Mouse (Mus musculus) midbrain, postnatal 0 days (tissue): ENCODE data around the gene A230050P20Rik. TPM values are rescaled to one million over a fixed set of nuclear protein-coding genes. Genes with fewer than 3 reads are reported as not detected.
A peak's percentile ranks its signal among the peaks of the same experiment; 100 is the strongest.

ENCODE experiments used
- ATAC-seq: fragments of 200-750 bp; cut with Nextera tagmentation; 2 replicates; pipeline ENCODE4 v1.8.0; 2017; ENCODE audit warnings: moderate number of reproducible peaks, mild to moderate bottlenecking, moderate TSS enrichment, moderate library complexity; ENCODE audit not compliant: low FRiP score
- DNase-seq: peaks from one replicate; pipeline ENCODE4 v3.0.0-alpha.2; 2015; ENCODE audit warnings: low spot score
- H3K27ac ChIP-seq: fragments of 300-500 bp; sonication (generic); 2 replicates; pipeline ENCODE4 v1.5.1; 2014; ENCODE audit warnings: low read depth, mild to moderate bottlenecking, low read length, mixed read lengths
- H3K27me3 ChIP-seq: fragments of 300-500 bp; sonication (generic); 2 replicates; pipeline ENCODE4 v1.6.1; 2014; ENCODE audit warnings: low read length, control low read depth, mixed read lengths; ENCODE audit not compliant: insufficient read depth
- H3K36me3 ChIP-seq: fragments of 300-500 bp; sonication (generic); 2 replicates; pipeline ENCODE4 v1.6.1; 2014; ENCODE audit warnings: low read length, control low read depth, mixed read lengths; ENCODE audit not compliant: insufficient read depth
- H3K4me1 ChIP-seq: fragments of 300-500 bp; sonication (generic); 2 replicates; pipeline ENCODE4 v1.6.1; 2014; ENCODE audit warnings: mild to moderate bottlenecking, control low read depth, antibody characterized with exemption, low read length, mixed read lengths; ENCODE audit not compliant: insufficient read depth
- H3K4me2 ChIP-seq: fragments of 300-500 bp; sonication (generic); 2 replicates; pipeline ENCODE4 v1.6.1; 2014; ENCODE audit warnings: low read depth, mild to moderate bottlenecking, low read length, mixed read lengths; ENCODE audit not compliant: poor library complexity, severe bottlenecking
- H3K4me3 ChIP-seq: fragments of 300-500 bp; sonication (generic); 2 replicates; pipeline ENCODE4 v1.5.1; 2014; ENCODE audit warnings: low read depth, mild to moderate bottlenecking, low read length, moderate library complexity
- H3K9ac ChIP-seq: fragments of 300-500 bp; sonication (generic); replicated peaks from 2 replicates; pipeline ENCODE4 v1.6.1; 2014; ENCODE audit warnings: mild to moderate bottlenecking, low read length, moderate library complexity, mixed read lengths; ENCODE audit not compliant: poor library complexity, severe bottlenecking
- H3K9me3 ChIP-seq: fragments of 300-500 bp; sonication (generic); 2 replicates; pipeline ENCODE4 v1.6.1; 2016; ENCODE audit warnings: low read length, control low read depth
- CTCF ChIP-seq: IDR thresholded peaks from 2 replicates; pipeline ENCODE4 v1.5.1; 2016; ENCODE audit warnings: antibody characterized with exemption, mild to moderate bottlenecking
- WGBS: fragments of 180-500 bp; shearing (Covaris S2); extraction: QIAGEN DNeasy Blood & Tissue Kit; methylation state at CpG from one replicate; pipeline ENCODE4 v1.1.7; 2014; 5-methylcytosine and 5-hydroxymethylcytosine counted together
- polyA plus RNA-seq: library from polyadenylated mRNA; unstranded; fragments of >200 nt; fragmentation: Nextera tagmentation; extraction: Ambion mirVana; gene quantifications from 2 replicates; pipeline ENCODE4 v1.2.1, GENCODE M21; 2015
- total RNA-seq: library from RNA; depleted of rRNA; stranded (reverse); fragments of >200 nt; gene quantifications from 2 replicates; pipeline ENCODE4 v1.2.3, GENCODE M21; 2014

A230050P20Rik gene
- total and polyA plus RNA-seq, 2 experiments from 2014 or later: 28.5 to 30.6 TPM

DNA sequence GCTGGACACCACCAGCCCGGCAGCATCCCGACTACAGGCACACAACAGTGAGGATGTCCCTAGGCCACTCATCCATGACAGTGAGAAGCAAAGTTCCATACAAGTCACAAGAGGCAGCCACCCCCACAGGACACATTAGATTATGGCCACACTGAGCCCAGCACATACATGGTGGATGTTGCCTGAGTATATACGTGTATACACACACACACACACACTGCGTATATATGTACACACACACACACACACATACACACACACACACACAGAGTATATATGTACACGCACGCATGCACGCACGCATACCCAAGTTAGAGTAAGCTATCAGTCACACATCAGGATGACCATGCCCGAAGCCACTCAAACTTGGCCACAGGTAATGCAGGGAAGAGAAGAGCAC, 26.9 kb downstream of the A230050P20Rik start:
- ATAC-seq (no peak), DNase-seq (no peak)
- no peak for TF ChIP-seq CTCF
- Histone ChIP-seq H3K27me3 (no peaks in the 10 kb centered on the region), H3K9ac (no peak overlapping the region), H3K4me3 (no peak overlapping the region), H3K36me3 (peaks cover 49% of the 10 kb centered on the region), H3K9me3 (no peaks in the 10 kb centered on the region), H3K4me2 (no peak overlapping the region), H3K27ac (no peak overlapping the region), H3K4me1 (peaks cover 4% of the 10 kb centered on the region)
- WGBS: 94% methylated on average over 9 of the region's 9 CpGs

DNA sequence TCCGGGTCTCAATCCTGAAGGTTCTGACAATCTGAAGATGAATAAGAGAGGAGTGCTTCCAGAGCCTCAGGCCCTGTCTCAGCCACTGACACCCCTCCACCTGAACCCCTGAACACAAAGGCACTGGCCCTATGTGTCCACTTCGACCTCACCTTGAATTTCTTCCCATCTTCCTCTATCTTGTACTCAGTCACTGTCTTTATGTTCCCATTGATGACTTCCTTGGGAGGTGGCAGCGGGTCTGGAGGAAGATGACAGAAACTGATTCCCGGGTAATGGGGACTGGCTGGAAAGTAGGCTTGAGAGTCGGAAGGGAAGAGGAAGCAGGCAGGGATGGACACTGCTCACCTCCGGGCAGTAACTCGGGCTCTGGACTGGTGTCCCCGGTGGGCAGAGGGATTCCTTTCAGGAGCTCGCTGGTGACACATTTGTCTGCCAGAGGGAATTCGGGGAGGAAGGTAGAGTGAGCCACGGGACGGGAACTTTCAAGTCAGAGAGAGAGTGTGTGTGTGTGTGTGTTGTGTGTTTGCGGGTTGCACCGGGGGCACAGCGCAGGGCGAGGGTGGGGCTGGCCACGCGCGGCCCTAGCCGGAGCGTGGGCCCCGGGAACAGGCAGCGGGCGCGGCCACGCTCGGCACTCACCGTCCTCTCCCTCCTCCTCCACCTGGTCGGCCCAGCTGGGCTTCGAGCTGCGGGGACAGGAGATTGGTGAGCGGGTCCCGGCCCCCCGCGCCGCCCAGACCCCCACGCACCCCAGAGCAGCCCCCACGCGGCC, 29.5 kb downstream of the A230050P20Rik start:
- 7% methylated on average over 23 of the region's 39 CpGs for WGBS
- DNase-seq: no peak
- Histone ChIP-seq H3K9ac (peak overlapping the region; percentile 91), H3K4me2 (peak overlapping the region; percentile 65), H3K4me3 (peak overlapping the region; percentile 93), H3K4me1 (peaks cover 4% of the 10 kb centered on the region), H3K9me3 (no peaks in the 10 kb centered on the region), H3K27ac (peak overlapping the region; percentile 34; the same call in 1 of the 2 replicates), H3K27me3 (no peaks in the 10 kb centered on the region), H3K36me3 (peaks cover 28% of the 10 kb centered on the region)
- ATAC-seq: peak; percentile 38
- TF ChIP-seq CTCF: no peak

DNA sequence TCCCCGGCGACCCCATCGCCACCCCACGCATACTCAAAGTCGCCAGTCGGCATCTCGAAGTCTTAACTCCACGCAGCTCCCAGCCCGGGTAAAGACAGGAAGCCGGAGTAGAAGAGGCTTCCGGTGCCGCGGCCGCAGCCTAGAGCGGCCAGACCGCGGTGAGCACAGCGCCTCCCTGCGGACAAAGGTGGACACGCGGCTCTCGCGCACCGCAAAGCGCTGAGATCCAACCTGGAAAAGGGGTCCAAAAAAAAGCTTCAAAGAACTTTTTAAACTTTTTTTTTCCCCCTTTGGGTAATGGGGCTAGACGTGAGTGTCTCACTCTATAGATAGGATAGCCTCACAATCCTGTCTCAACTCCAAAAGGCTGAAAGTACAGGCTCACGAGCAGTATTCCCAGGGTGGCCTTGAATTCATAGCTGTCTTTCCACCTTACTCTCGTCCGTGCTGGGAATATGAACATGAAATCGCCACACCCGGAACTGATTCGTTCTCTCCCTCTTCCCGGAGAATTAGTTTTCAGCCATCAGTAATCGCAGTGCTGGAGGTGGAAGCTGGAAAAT, 30.1 kb downstream of the A230050P20Rik start, which contains the start of gene Eif3g:
Gene Eif3g (minus strand): TSS at position 113 of the 563 bp plus-strand sequence.
- peak; percentile 96 for TF ChIP-seq CTCF
- 4% methylated on average over 34 of the region's 34 CpGs for WGBS
- H3K9me3 ChIP-seq: no peaks in the 10 kb centered on the region
- peak within 1 kb of the TSS; percentile 91 for H3K9ac ChIP-seq
- peak within 1 kb of the TSS; percentile 65 for H3K4me2 ChIP-seq
- no peaks in the 10 kb centered on the region for H3K27me3 ChIP-seq
- peak; percentile 89 for DNase-seq
- ATAC-seq: peak; percentile 82
- H3K4me1 ChIP-seq: peaks cover 4% of the 10 kb centered on the region
- peak within 1 kb of the TSS; percentile 93 for H3K4me3 ChIP-seq
- peaks cover 23% of the 10 kb centered on the region for H3K36me3 ChIP-seq
- peak within 1 kb of the TSS; percentile 34; the same call in 1 of the 2 replicates for H3K27ac ChIP-seq

- WGBS: 13% methylated on average over 13 of the region's 13 CpGs
Measured at GRCm38 (mm10) chr9:20901466-20902173, 33.2 kb downstream of the A230050P20Rik start.

DNA sequence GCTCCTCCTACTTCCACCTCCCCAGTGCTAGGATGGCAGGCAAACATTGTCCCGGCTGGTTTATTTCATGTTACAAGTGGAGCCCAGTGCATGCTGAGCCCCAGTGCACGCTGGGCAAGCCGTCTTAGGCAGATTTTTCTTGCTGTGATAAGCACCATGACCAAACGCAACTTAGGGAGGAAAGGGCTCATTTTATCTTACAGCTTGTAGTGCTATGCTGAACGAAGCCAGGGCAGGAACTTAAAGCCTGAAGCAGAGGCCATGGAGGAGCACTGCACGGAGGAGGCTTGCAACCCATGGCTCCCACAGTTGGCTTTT, 33.7 kb downstream of the A230050P20Rik start:
- Histone ChIP-seq H3K27ac (no peak overlapping the region), H3K4me3 (no peak overlapping the region), H3K4me1 (peaks cover 3% of the 10 kb centered on the region), H3K27me3 (no peaks in the 10 kb centered on the region), H3K9ac (0 out of 2 replicates have a peak overlapping the region, but pooled peaks have one; percentile 13), H3K9me3 (no peaks in the 10 kb centered on the region), H3K36me3 (peaks cover 21% of the 10 kb centered on the region), H3K4me2 (no peak overlapping the region)
- ATAC-seq: no peak
- 25% methylated on average over 6 of the region's 6 CpGs for WGBS
- no peak for TF ChIP-seq CTCF
- DNase-seq: no peak

More at GRCm38 (mm10) chr9:20901466-20902173, 33.2 kb downstream of the A230050P20Rik start:
- peaks cover 17% of the 10 kb centered on the region for H3K36me3 ChIP-seq
- no peaks in the 10 kb centered on the region for H3K27me3 ChIP-seq
- no peaks in the 10 kb centered on the region for H3K9me3 ChIP-seq
- no peak overlapping the region for H3K4me3 ChIP-seq
- ATAC-seq (no peak), DNase-seq (peak; percentile 51)
- TF ChIP-seq CTCF: peak; percentile 75
- peaks cover 4% of the 10 kb centered on the region for H3K4me1 ChIP-seq
- no peak overlapping the region for H3K4me2 ChIP-seq
- no peak overlapping the region for H3K27ac ChIP-seq
- H3K9ac ChIP-seq: 0 out of 2 replicates have a peak overlapping the region, but pooled peaks have one; percentile 13
